Mouse (Mus musculus): ENCODE results near the gene Sohlh1. TPM values are rescaled to one million over a fixed set of nuclear protein-coding genes. Genes with fewer than 3 reads are reported as not detected.
"Not testable (repeated sequence)": the region's sequence is repeated elsewhere in the genome, so short reads cannot be mapped to it uniquely, and the experiment has no call there.

The Sohlh1 gene
- total RNA-seq, 1 experiment from 2014 or later: not detected

DNA sequence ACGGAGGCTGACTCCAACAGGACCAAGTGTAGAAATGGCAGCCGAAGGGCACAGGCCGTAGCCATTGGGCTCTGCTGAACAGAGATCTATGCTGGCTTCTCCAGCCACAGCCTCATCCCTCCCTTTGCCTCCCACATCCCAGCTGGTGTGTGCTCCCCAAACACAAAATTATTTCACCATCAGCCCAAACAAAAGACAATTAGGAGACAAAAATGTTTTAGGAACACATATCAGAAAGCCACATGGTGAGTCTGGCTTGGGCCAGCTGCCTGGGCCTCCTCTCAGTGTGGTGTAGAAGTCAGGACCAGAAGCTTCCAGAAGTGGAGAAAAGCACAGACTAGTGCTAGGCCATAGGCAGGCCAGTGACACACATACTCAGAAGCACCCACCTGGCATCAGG is 3.0 kb downstream of the Sohlh1 start:
- no peak for ATAC-seq (replicated peaks; ENCODE audit: low read depth, poor library complexity, severe bottlenecking)

DNA sequence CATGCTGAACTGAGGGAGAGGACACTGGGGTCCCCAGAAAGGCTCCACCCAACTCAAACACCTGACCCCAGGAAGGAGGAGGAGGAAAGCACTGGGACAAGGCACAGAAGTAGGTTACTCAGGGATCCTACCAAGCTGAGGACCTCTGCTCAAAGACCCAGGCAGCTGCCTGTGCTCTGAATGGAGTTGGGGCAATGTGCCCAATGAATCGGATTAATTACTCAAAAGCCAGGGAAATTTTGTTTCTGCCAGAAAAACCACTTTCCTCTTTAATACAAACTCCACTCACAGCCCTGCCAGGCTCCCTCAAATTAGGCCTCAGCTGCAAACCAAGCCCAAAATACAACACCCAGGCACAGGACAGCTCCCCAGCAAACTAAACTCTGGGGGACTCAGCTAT is 4.3 kb downstream of the Sohlh1 start:
- no peak for ATAC-seq (replicated peaks; ENCODE audit: low read depth, poor library complexity, severe bottlenecking)

DNA sequence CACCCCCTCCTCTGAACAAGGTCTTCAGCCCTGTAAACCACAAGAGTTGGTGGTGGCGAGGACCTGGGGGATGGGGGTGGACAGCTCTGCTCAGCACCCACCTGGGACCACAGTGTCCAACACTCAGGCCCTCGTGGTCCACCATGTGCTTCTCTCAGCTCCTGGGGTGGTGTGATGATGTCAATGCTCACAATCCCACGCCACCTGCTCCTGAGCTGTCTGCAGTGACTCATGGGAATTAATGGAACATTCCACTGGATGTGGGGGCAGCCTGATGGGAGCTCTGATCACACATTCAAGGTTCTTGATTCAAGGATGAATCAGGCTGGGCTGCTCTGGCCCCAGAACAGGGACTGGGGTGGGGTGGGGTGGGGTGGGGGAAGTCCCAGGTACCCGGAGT is 4.9 kb downstream of the Sohlh1 start:
- no peak for ATAC-seq (replicated peaks; ENCODE audit: low read depth, poor library complexity, severe bottlenecking)

DNA sequence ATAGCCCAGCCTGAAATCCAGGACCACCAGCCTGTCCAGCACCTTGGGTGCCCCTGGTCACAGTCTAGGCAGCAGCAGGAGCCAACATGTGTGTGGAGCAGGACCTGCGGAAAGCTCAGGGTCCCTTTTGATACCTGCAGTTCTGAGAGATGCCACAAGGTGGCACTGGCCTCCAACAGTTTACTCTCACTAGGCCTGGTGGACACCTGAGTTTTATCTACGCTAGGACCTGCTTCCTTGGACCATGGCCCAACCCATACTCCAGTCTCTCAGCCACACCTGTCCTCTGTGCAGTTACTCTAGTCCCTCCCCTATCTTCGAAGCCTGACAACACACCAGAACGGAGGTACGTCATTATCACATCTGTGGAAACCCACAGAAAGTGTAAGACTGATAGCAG is 10.8 kb downstream of the Sohlh1 start:
- peak; percentile 89 for ATAC-seq (replicated peaks; ENCODE audit: low read depth, poor library complexity, severe bottlenecking)

DNA sequence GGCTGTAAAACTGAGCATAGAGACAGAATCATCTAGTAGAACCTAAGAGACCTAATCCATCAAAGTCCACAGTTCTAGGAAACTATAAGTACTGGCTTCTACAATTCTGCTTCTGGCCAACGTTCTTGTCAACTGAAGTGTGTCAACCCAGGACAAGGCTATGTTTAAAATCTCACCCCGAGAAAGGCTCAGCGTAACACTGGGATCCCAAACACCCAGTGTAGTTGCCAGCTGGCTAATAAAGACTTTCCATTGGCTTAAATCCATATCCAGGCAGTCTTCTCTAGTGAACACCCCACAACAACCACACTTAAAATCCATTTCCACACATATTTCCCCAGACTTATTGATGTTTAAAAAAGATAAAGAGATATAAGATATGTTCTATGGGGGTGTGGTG is 16.3 kb downstream of the Sohlh1 start:
- ATAC-seq (replicated peaks; ENCODE audit: low read depth, poor library complexity, severe bottlenecking): no peak

DNA sequence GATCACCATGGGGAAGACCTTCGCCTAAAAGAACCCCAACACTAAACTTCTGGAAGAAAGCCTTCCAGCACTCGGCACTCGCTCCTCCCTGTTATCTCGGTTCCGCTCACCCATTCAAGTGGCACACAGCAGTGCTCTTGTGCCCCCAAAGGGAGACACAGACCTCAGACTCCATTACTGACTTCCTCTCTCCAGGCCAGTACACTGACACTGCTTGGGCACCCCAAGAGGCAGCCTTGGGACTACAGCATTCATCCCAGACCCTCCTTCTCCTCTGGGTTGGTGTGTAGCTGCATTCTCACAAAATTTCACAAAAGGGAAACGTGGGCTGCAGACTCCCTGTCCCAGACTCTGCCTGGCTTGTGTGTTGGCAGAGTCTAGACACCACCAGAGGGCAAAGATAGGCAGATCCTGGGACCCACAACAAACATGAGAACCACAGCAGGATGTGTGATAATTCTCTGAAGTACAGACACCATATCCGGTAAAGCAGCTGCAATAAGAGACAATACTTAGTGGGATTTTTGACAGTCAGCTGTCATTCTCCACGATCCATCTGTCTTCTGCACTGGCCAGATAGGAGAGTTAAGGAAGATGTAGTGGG is 18.6 kb downstream of the Sohlh1 start:
- peak; percentile 89 for ATAC-seq (replicated peaks; ENCODE audit: low read depth, poor library complexity, severe bottlenecking)

DNA sequence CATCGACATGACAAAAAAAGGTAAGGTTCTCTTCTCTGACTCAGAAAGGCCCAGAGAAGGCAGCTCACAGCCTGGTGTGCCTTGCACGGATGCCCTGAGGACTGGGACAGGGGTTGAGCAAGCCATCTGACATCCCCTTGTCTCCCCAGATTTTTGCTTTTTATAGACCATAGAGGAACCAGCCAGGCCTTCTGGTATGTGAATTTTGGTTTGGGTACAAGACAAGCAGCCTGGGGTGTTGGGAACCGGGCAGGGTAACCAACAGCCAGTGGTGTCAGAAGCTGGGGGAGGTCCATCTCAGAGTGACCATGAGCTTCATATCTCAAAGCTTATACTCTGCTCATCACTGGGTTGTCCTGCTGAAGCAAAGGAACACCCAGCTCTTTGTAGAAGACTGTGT is 22.3 kb downstream of the Sohlh1 start:
- no peak for ATAC-seq (replicated peaks; ENCODE audit: low read depth, poor library complexity, severe bottlenecking)

DNA sequence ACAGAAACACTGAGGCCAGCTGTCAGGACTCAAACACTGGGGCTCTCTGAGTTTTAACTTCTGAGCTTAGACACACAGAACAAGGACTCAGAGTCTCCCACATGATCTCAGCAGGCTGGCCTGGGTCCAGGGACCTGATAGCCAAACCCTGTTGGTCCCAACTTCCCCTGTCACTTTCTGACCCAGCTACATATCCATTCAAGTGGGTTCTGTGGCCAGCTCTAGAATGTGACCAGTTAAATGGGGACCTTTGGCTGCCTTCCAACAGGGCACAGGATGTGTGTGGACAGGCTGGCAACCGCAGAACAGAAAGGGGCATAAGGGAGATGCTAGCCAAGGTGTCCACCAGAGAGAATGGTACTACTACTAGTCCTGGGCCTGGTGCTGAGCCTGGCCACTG is 24.2 kb downstream of the Sohlh1 start, which contains the start of gene Lcn9:
Lcn9 (plus strand) TSS at position 348 of the 400 bp plus-strand sequence.
- peak; percentile 29 for ATAC-seq (replicated peaks; ENCODE audit: low read depth, poor library complexity, severe bottlenecking)

DNA sequence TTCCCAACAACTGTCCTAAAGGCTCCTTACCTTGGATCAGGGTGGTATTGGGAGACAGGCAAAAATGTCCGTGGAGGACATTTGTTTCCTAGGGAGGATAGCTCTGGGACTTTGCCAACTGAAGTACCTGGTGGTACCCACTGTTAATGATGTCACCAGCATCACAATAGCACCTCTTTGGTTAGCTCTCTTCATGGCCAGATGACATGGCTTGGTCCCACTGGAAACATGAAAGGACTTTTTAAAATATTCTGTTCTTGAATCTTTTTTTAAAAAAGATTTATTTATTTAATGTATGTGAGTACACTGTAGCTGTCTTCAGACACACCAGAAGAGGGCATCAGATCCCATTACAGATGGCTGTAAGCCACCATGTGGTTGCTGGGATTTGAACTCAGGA is 31.3 kb downstream of the Sohlh1 start, which contains the start of gene Glt6d1:
Glt6d1 (minus strand) TSS at position 101 of the 400 bp plus-strand sequence.
- ATAC-seq (replicated peaks; ENCODE audit: low read depth, poor library complexity, severe bottlenecking): not testable (repeated sequence)

DNA sequence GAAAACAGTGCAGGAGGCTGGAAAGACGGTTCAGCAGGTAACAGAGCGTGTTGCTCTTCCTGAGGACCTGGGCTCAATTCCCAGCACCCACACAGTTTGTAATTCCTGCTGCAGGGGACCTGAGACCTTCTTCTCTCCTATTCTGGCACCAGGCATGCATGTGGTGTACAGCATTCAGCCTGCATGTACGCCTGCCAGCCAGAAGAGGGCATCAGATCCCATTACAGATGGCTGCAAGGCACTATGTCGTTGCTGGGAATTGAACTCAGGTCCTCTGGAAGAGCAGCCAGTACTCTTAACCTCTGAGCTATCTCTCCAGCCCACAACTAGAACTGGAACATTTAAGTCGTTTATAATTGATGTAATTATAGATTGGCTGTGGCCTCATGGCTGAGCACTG is 33.7 kb downstream of the Sohlh1 start:
- ATAC-seq (replicated peaks; ENCODE audit: low read depth, poor library complexity, severe bottlenecking): no peak

DNA sequence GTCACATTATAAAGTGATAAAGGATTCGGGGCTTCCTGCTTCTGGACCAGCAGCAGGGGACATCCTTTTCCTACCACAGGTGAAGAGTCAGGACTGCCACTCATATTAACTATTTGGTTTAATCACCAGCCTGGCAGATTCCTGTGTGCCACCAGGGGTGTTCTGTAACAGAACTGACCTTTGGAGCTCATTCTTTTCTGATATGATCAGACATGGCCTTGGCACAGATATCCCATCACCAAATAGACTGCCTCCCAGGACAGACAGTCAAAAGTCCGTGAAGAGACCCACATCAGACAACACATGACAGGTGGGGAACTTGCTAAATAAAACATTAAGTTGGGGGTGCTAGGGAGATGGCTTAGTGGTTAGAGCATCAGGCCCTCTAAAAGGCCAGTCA is 35.3 kb downstream of the Sohlh1 start:
- no peak for ATAC-seq (replicated peaks; ENCODE audit: low read depth, poor library complexity, severe bottlenecking)

DNA sequence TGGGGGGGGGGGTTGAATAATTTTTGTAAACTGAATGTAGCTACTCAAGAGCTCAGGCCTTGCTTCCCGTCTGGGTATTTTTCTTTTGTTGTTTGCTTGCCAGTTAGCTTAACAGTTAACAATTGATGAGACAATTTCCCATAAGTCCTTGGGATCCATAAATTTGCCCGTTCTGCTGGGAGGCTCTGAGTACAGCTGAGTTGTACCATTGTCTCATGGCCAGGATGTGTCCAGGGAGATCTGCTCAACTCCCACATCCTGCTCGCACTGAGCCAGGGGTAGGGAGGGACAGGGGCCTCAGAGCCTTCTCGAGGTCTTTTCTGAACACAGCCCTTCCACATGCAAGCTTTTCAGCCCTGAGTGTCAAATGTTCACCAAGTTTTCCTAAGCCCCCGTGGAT is 49.0 kb downstream of the Sohlh1 start:
- ATAC-seq (replicated peaks; ENCODE audit: low read depth, poor library complexity, severe bottlenecking): no peak

DNA sequence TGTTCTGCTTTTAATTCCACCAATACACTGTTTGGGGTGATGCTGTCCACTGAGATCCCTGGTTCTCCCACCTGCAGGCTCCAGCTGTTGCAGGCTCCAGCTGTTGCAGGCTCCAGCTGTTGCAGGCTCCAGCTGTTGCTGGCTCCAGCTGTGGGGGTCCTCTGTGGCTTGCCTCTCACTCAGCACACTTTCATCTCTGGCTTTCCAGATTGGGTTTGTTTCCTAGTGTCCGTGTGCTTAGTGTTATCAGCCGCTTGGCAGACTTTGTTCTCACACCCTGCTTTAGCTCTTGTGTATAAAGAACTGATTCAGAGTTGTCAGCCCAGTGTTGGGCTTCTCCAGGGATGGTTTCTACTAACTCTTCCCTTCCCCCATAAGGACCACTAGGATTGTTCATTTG is 49.4 kb downstream of the Sohlh1 start:
- ATAC-seq (replicated peaks; ENCODE audit: low read depth, poor library complexity, severe bottlenecking): no peak

Other genes with a start within 250 kb of the Sohlh1 start
- 78.2 and 83.9 TPM in 2 replicates for gene Rabl6, start 238.7 kb downstream of the Sohlh1 start, total RNA-seq (2017)
- not detected in 2 replicates for gene Ccdc183, start 229.6 kb downstream of the Sohlh1 start, total RNA-seq (2017)
- gene Tmem141, start 225.2 kb downstream of the Sohlh1 start, total RNA-seq (2017): 6.4 and 23.9 TPM in 2 replicates
- 1.6 and 2.4 TPM in 2 replicates for gene Fcna, start 219.2 kb downstream of the Sohlh1 start, total RNA-seq (2017)
- gene Lcn8, start 194.1 kb downstream of the Sohlh1 start, total RNA-seq (2017): not detected in 2 replicates
- gene Lcn5, start 189.3 kb downstream of the Sohlh1 start, total RNA-seq (2017): not detected in 2 replicates
- gene Lcn6, start 170.5 kb downstream of the Sohlh1 start, total RNA-seq (2017): not detected in 2 replicates
- not detected in 2 replicates for gene Lcn10, start 164.5 kb downstream of the Sohlh1 start, total RNA-seq (2017)
- not detected in 2 replicates for gene Obp2a, start 147.2 kb downstream of the Sohlh1 start, total RNA-seq (2017)
- gene Bmyc, start 140.5 kb downstream of the Sohlh1 start, total RNA-seq (2017): 7.8 and 9.7 TPM in 2 replicates
- gene Obp2b, start 110.2 kb downstream of the Sohlh1 start, total RNA-seq (2017): not detected in 2 replicates
- gene Lcn3, start 81.7 kb downstream of the Sohlh1 start, total RNA-seq (2017): not detected in 2 replicates
- gene Lcn11, start 70.2 kb downstream of the Sohlh1 start, total RNA-seq (2017): not detected in 2 replicates
- not detected in 2 replicates for gene Gm13539, start 65.0 kb downstream of the Sohlh1 start, total RNA-seq (2017)
- not detected in 2 replicates for gene Glt6d1, start 31.4 kb downstream of the Sohlh1 start, total RNA-seq (2017)
- gene Lcn9, start 24.1 kb downstream of the Sohlh1 start, total RNA-seq (2017): not detected in 2 replicates
- not detected in 2 replicates for gene Kcnt1, start 16.5 kb upstream of the Sohlh1 start, total RNA-seq (2017)
- 46.6 and 58.5 TPM in 2 replicates for gene Camsap1, start 136.0 kb upstream of the Sohlh1 start, total RNA-seq (2017)
- gene Ubac1, start 174.5 kb upstream of the Sohlh1 start, total RNA-seq (2017): 69.9 and 79.7 TPM in 2 replicates

Measured in common myeloid progenitor, adult 5-6 weeks (primary cell).